Mouse (Mus musculus) myocyte (in vitro differentiated cells): Measurements from ENCODE around the gene Dyrk3. TPM values are rescaled to one million over a fixed set of nuclear protein-coding genes. Genes with fewer than 3 reads are reported as not detected.
A peak's percentile ranks its signal among the peaks of the same experiment; 100 is the strongest.

Experiments used
- H3K27me3 ChIP-seq: one replicate; pipeline ENCODE4 v1.6.1; 2011; ENCODE audit not compliant: control insufficient read depth, insufficient read depth, insufficient read length
- H3K36me3 ChIP-seq: one replicate; pipeline ENCODE4 v1.6.1; 2011; ENCODE audit not compliant: control insufficient read depth, insufficient read depth
- H3K4me2 ChIP-seq: one replicate; pipeline ENCODE4 v1.6.1; 2011; ENCODE audit warnings: low read depth, control low read depth
- H3K4me3 ChIP-seq: one replicate; pipeline ENCODE4 v1.5.1; 2011; ENCODE audit warnings: mild to moderate bottlenecking, control low read depth, moderate library complexity
- H3K79me2 ChIP-seq: one replicate; pipeline ENCODE4 v1.6.1; 2011; ENCODE audit not compliant: control insufficient read depth, insufficient read depth
- H3ac ChIP-seq: one replicate; pipeline ENCODE4 v1.6.1; 2011; ENCODE audit not compliant: control insufficient read depth, insufficient read length
- CEBPB ChIP-seq: IDR thresholded peaks from 2 replicates; pipeline ENCODE4 v1.6.1; 2011; ENCODE audit warnings: mild to moderate bottlenecking, moderate library complexity; ENCODE audit not compliant: poor library complexity, insufficient read depth, severe bottlenecking
- E2F4 ChIP-seq: IDR thresholded peaks from one replicate; pipeline ENCODE4 v1.6.1; 2011; ENCODE audit warnings: mild to moderate bottlenecking, control low read depth, moderate library complexity; ENCODE audit not compliant: insufficient read depth
- MAX ChIP-seq: IDR thresholded peaks from one replicate; pipeline ENCODE4 v1.6.1; 2011; ENCODE audit warnings: low read depth, mild to moderate bottlenecking, control low read depth
- MYOD1 ChIP-seq, 3 experiments: IDR thresholded peaks; one replicate each; pipeline ENCODE4 v1.6.1; 2011; ENCODE audit warnings: control low read depth in 2 of 3, low read depth in 2 of 3, mild to moderate bottlenecking in 2 of 3, moderate library complexity in 1 of 3; ENCODE audit not compliant: insufficient read length in 2 of 3, control insufficient read depth in 1 of 3
- MYOG ChIP-seq, 3 experiments: IDR thresholded peaks; one replicate each; pipeline ENCODE4 v1.6.1; 2011; ENCODE audit warnings: control low read depth in 2 of 3, low read depth in 2 of 3, mild to moderate bottlenecking in 2 of 3; ENCODE audit not compliant: insufficient read length in 2 of 3, control insufficient read depth in 1 of 3, insufficient read depth in 1 of 3
- POLR2A ChIP-seq: IDR thresholded peaks from one replicate; pipeline ENCODE4 v1.6.1; 2011; ENCODE audit warnings: low read depth, mild to moderate bottlenecking, control low read depth, moderate library complexity; ENCODE audit not compliant: insufficient read length
- POLR2AphosphoS2 ChIP-seq: IDR thresholded peaks from one replicate; pipeline ENCODE4 v1.6.1; 2011; ENCODE audit warnings: low read depth, control low read depth; ENCODE audit not compliant: insufficient read length
- REST ChIP-seq: IDR thresholded peaks from one replicate; pipeline ENCODE4 v1.6.1; 2011; ENCODE audit warnings: mild to moderate bottlenecking, control low read depth, moderate library complexity; ENCODE audit not compliant: insufficient read depth, insufficient read length
- SRF ChIP-seq: IDR thresholded peaks from one replicate; pipeline ENCODE4 v1.6.1; 2011; ENCODE audit warnings: low read depth; ENCODE audit not compliant: control insufficient read depth, insufficient read length
- TCF12 ChIP-seq: IDR thresholded peaks from one replicate; pipeline ENCODE4 v1.6.1; 2011; ENCODE audit warnings: mild to moderate bottlenecking, control low read depth; ENCODE audit not compliant: poor library complexity, insufficient read depth, severe bottlenecking
- TCF3 ChIP-seq: IDR thresholded peaks from one replicate; pipeline ENCODE4 v1.6.1; 2011; ENCODE audit warnings: low read depth, control low read depth; ENCODE audit not compliant: insufficient read length
- USF1 ChIP-seq: IDR thresholded peaks from one replicate; pipeline ENCODE4 v1.6.1; 2011; ENCODE audit warnings: low read depth, mild to moderate bottlenecking, control low read depth, moderate library complexity
- polyA plus RNA-seq: library from polyadenylated mRNA; unstranded; fragments of >200 nt; fragmentation: generic; extraction: Trizol; gene quantifications from one replicate; pipeline ENCODE4 v1.2.1, GENCODE M21; 2012; ENCODE audit warnings: missing spikeins

The Dyrk3 gene
- polyA plus RNA-seq, 1 experiment = 2.7 TPM

DNA sequence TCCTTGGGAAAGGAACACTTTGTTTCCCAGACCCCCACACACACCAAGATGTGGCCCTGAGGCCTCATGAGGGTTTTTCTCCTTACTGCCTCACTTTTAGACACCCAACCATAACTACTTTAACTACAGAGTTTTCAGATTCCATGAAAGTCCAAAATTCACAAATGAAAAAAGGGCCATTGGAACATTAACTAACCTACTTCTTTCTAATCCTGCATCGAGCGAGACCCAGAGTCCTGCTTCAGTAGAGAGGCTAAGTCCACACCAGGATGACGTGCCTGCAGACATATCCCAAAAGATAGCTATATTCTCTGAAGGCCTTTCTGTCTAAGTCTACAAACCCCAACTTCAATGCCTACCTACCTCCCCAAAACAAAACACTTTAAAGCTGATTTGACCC is 45.3 kb downstream of the Dyrk3 start:
- TF ChIP-seq MAX (no peak), E2F4 (no peak), POLR2AphosphoS2 (no peak), SRF (no peak), TCF3 (no peak), USF1 (no peak), CEBPB (no peak), REST (no peak), TCF12 (no peak), POLR2A (no peak), MYOD1 (IDR thresholded peaks at IDR 0.05; ENCODE audit: control insufficient read depth in 1 of 3, insufficient read length in 2 of 3, low read depth in 2 of 3) (no peak), MYOG (IDR thresholded peaks at IDR 0.05; ENCODE audit: control insufficient read depth in 1 of 3, insufficient read depth in 1 of 3, insufficient read length in 2 of 3, low read depth in 2 of 3) (no peak)
- no peaks in the 10 kb centered on the region for H3K27me3 ChIP-seq
- H3ac ChIP-seq = no peak overlapping the region
- H3K4me3 ChIP-seq = no peak overlapping the region
- H3K4me2 ChIP-seq = no peak overlapping the region
- peaks cover 94% of the 10 kb centered on the region for H3K79me2 ChIP-seq
- no peaks in the 10 kb centered on the region for H3K36me3 ChIP-seq

DNA sequence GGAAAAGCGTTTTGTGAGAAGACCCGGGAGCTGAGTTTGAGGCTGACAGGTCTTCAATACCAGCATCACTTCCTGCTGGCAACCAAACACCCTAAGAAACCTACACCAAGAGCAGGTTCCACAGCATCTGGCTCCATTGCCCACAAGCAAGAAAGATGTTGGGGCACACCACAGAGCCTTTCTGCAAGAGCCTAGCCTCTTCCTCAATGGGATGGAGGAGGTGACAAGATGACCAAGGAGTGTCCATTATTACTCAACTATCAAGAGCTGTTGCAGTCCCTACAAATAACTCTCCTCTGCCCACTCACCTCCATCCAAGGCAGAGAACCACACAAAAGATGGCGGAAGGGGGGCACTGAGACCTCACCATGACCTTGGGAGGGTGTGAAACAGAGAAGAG is 46.0 kb downstream of the Dyrk3 start:
- H3K36me3 ChIP-seq = no peaks in the 10 kb centered on the region
- H3ac ChIP-seq = no peak overlapping the region
- no peaks in the 10 kb centered on the region for H3K27me3 ChIP-seq
- H3K4me2 ChIP-seq = no peak overlapping the region
- H3K79me2 ChIP-seq = peaks cover 100% of the 10 kb centered on the region
- H3K4me3 ChIP-seq = no peak overlapping the region
- TF ChIP-seq TCF12 (no peak), MYOG (IDR thresholded peaks at IDR 0.05; ENCODE audit: control insufficient read depth in 1 of 3, insufficient read depth in 1 of 3, insufficient read length in 2 of 3, low read depth in 2 of 3) (no peak), MYOD1 (IDR thresholded peaks at IDR 0.05; ENCODE audit: control insufficient read depth in 1 of 3, insufficient read length in 2 of 3, low read depth in 2 of 3) (no peak), MAX (no peak), POLR2AphosphoS2 (no peak), SRF (no peak), E2F4 (no peak), CEBPB (no peak), REST (no peak), POLR2A (no peak), USF1 (no peak), TCF3 (no peak)

DNA sequence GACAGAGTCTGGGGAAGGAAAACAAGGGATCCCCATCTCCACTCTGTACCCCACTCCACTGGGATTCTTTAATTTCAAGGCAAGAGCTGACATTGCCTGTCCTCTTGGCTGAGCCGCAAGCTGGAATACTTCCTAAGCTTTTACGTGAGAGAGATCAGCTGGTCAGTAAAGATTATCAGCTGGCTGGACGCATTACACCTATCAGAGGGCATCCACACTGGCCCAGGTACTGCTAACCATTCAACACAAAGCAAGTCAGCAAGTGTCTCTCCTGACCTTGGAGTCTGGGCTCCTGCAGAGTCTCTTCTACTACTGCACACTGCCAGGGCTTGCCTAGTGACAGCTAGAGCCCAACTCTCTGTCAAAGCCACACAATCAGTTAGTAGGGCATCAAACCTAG is 46.7 kb downstream of the Dyrk3 start:
- no peaks in the 10 kb centered on the region for H3K27me3 ChIP-seq
- no peak overlapping the region for H3ac ChIP-seq
- peak overlapping the region; percentile 82 for H3K4me2 ChIP-seq
- H3K79me2 ChIP-seq = peaks cover 100% of the 10 kb centered on the region
- H3K4me3 ChIP-seq = no peak overlapping the region
- no peaks in the 10 kb centered on the region for H3K36me3 ChIP-seq
- no peak for TF ChIP-seq TCF12
- TF ChIP-seq SRF = no peak

DNA sequence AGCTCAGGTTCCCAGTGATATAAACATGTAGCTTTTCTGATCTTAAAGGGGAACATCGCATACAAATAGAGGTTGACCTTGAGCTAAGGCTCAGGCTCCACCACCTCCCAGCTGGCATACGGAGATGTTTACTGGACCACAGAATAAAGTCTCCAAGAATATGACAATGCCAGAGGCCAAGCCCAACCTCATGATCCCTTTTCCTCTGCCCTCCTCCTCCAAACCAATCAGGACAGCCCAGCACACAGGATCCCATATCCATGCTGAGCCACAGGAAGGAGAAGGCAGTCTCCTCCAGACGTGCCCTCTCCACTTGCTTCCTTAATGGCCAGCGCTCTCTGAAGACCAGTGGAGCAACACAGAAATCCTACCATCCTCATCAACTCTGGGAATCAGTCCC is 47.3 kb downstream of the Dyrk3 start:
- TF ChIP-seq MYOG (IDR thresholded peaks at IDR 0.05; ENCODE audit: control insufficient read depth in 1 of 3, insufficient read depth in 1 of 3, insufficient read length in 2 of 3, low read depth in 2 of 3) = no peak
- TF ChIP-seq E2F4 = no peak
- TF ChIP-seq REST = no peak
- no peak for TF ChIP-seq MYOD1 (IDR thresholded peaks at IDR 0.05; ENCODE audit: control insufficient read depth in 1 of 3, insufficient read length in 2 of 3, low read depth in 2 of 3)
- no peak for TF ChIP-seq SRF
- Histone ChIP-seq H3K4me3 (no peak overlapping the region), H3K4me2 (peak overlapping the region; percentile 82)

DNA sequence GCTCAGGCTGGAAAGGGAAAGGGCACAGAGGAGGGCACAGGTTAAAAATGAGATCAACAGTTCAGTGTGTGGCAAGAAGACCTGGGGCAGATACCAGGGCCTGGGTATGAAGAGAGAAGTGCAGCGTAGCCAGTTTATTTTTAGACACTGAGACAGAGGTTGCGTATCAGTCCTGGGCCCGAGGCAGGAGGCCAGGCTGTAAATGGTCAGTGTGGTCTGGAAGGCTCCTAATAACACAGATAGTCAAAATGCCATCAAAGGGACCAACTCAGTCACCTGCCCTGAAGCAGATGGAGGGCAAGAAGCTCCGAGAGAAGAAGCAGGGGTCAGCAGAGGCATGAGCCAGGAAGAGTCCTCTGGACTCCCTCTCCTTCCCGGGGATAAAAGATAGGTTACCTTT is 47.9 kb downstream of the Dyrk3 start:
- Histone ChIP-seq H3K4me3 (no peak overlapping the region), H3K27me3 (no peaks in the 10 kb centered on the region), H3K36me3 (no peaks in the 10 kb centered on the region), H3K79me2 (peaks cover 100% of the 10 kb centered on the region), H3ac (no peak overlapping the region), H3K4me2 (peak overlapping the region; percentile 82)
- peak in 2 of 3 experiments; percentile 9 to 57 for TF ChIP-seq MYOG (IDR thresholded peaks at IDR 0.05; ENCODE audit: control insufficient read depth in 1 of 3, insufficient read depth in 1 of 3, insufficient read length in 2 of 3, low read depth in 2 of 3)
- TF ChIP-seq CEBPB = no peak

More for the DNA sequence above, 47.3 kb downstream of the Dyrk3 start:
- H3K36me3 ChIP-seq = no peaks in the 10 kb centered on the region
- no peaks in the 10 kb centered on the region for H3K27me3 ChIP-seq
- peaks cover 100% of the 10 kb centered on the region for H3K79me2 ChIP-seq
- no peak overlapping the region for H3ac ChIP-seq
